Comparison of ENCODE assay signal across 11 mouse cellular contexts in the genomic region with DNA sequence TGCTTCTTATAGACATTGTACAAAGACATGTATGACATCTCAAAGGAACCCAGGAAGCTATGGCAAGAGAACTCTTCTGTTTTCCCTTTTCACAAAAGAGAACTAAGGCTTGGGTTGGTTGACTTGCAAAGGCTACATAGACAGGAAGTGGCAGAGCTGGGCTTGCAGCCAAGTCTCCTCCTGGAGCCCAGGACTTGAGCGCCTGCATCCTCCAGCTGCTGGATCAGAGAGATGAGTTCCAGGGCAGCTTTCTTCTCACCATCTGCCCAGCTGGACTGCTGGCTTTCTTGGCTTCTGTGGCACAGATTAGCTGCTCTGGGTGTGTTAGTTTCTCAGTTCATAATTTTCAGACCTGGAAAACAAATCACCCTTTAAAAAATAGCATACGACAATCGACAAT.
DNase-seq lines count a peak whose midpoint lies in the region; ATAC-seq and TF ChIP-seq lines count a peak whose summit lies in the region.
"Had no signal": no experiment of that assay in that cellular context is flagged by ENCODE, and none has a peak within 500 bp of the region (broad histone marks: within the 10 kb centered on the region; RNA-seq: fewer than 3 reads in every experiment).

No protein-coding gene starts in this region.

- H3K27me3 ChIP-seq in kidney, embryonic 15.5 days = no peaks in the 10 kb centered on the region
- no peaks in the 10 kb centered on the region for H3K27me3 ChIP-seq in midbrain, postnatal 0 days (ENCODE audit: insufficient read depth, low read length)
- H3K27me3 ChIP-seq in midbrain, embryonic 10.5 days (ENCODE audit: low read depth, poor library complexity, severe bottlenecking) = no peaks in the 10 kb centered on the region
- H3K27me3 ChIP-seq in intestine, embryonic 15.5 days (replicated peaks) = no peaks in the 10 kb centered on the region
- H3K27me3 ChIP-seq: liver, embryonic 12.5 days; neural tube, embryonic 12.5 days had no signal

- ATAC-seq in kidney, embryonic 15.5 days (replicated peaks; ENCODE audit: low FRiP score) = no peak
- ATAC-seq in midbrain, postnatal 0 days (ENCODE audit: low FRiP score) = no peak
- no peak for ATAC-seq in intestine, embryonic 15.5 days
- ATAC-seq: inflammation-experienced regulatory T-cells, adult 6 months; liver, embryonic 12.5 days had no signal

- no peaks in the 10 kb centered on the region for H3K4me1 ChIP-seq in kidney, embryonic 15.5 days
- no peaks in the 10 kb centered on the region for H3K4me1 ChIP-seq in midbrain, postnatal 0 days (ENCODE audit: insufficient read depth, low read length)
- H3K4me1 ChIP-seq in midbrain, embryonic 10.5 days = no peaks in the 10 kb centered on the region
- no peaks in the 10 kb centered on the region for H3K4me1 ChIP-seq in intestine, embryonic 15.5 days (replicated peaks)
- H3K4me1 ChIP-seq: liver, embryonic 12.5 days; neural tube, embryonic 12.5 days had no signal

- H3K27ac ChIP-seq in kidney, embryonic 15.5 days = no peak overlapping the region
- H3K27ac ChIP-seq in midbrain, postnatal 0 days (ENCODE audit: low read depth, low read length) = no peak overlapping the region
- no peak overlapping the region for H3K27ac ChIP-seq in midbrain, embryonic 10.5 days (replicated peaks)
- H3K27ac ChIP-seq in intestine, embryonic 15.5 days = no peak overlapping the region
- H3K27ac ChIP-seq: liver, embryonic 12.5 days; neural tube, embryonic 12.5 days had no signal

- H3K9ac ChIP-seq in kidney, embryonic 15.5 days = no peak overlapping the region
- no peak overlapping the region for H3K9ac ChIP-seq in midbrain, postnatal 0 days (replicated peaks; ENCODE audit: low read length, poor library complexity, severe bottlenecking)
- H3K9ac ChIP-seq in intestine, embryonic 15.5 days = no peak overlapping the region
- H3K9ac ChIP-seq: liver, embryonic 12.5 days; neural tube, embryonic 12.5 days had no signal

- H3K4me2 ChIP-seq in kidney, embryonic 15.5 days = no peak overlapping the region
- no peak overlapping the region for H3K4me2 ChIP-seq in midbrain, postnatal 0 days (ENCODE audit: low read depth, low read length, poor library complexity, severe bottlenecking)
- no peak overlapping the region for H3K4me2 ChIP-seq in intestine, embryonic 15.5 days (replicated peaks)
- H3K4me2 ChIP-seq: liver, embryonic 12.5 days; neural tube, embryonic 12.5 days had no signal

- TF ChIP-seq CTCF in midbrain, postnatal 0 days (IDR thresholded peaks at IDR 0.05) = no peak

- H3K9me3 ChIP-seq in kidney, embryonic 15.5 days (replicated peaks) = no peaks in the 10 kb centered on the region
- H3K9me3 ChIP-seq in midbrain, postnatal 0 days (ENCODE audit: low read length) = no peaks in the 10 kb centered on the region
- no peaks in the 10 kb centered on the region for H3K9me3 ChIP-seq in midbrain, embryonic 10.5 days (replicated peaks)
- no peaks in the 10 kb centered on the region for H3K9me3 ChIP-seq in intestine, embryonic 15.5 days
- H3K9me3 ChIP-seq: neural tube, embryonic 12.5 days had no signal

- no peak overlapping the region for H3K4me3 ChIP-seq in kidney, embryonic 15.5 days (replicated peaks)
- no peak overlapping the region for H3K4me3 ChIP-seq in midbrain, postnatal 0 days (ENCODE audit: low read depth, low read length)
- no peak overlapping the region for H3K4me3 ChIP-seq in midbrain, embryonic 10.5 days
- H3K4me3 ChIP-seq in intestine, embryonic 15.5 days (replicated peaks) = no peak overlapping the region
- H3K4me3 ChIP-seq: liver, embryonic 12.5 days; neural tube, embryonic 12.5 days had no signal

- peak; percentile 12 for DNase-seq in kidney, adult 9 months
- peak; percentile 73 for DNase-seq in midbrain, postnatal 0 days (ENCODE audit: low spot score)
- no peak for DNase-seq in midbrain, embryonic 10.5 days (ENCODE audit: low spot score)
- peak; percentile 30 for DNase-seq in cerebellum, adult 8-10 months
- peak; percentile 31 for DNase-seq in right cerebral cortex, postnatal 14 days

- no peaks in the 10 kb centered on the region for H3K36me3 ChIP-seq in kidney, embryonic 15.5 days
- no peaks in the 10 kb centered on the region for H3K36me3 ChIP-seq in midbrain, postnatal 0 days (ENCODE audit: insufficient read depth, low read length)
- H3K36me3 ChIP-seq in midbrain, embryonic 10.5 days = no peaks in the 10 kb centered on the region
- no peaks in the 10 kb centered on the region for H3K36me3 ChIP-seq in intestine, embryonic 15.5 days
- H3K36me3 ChIP-seq: G1E; liver, embryonic 12.5 days; neural tube, embryonic 12.5 days had no signal

- WGBS in kidney, embryonic 15.5 days = 87% methylated on average over 3 of the region's 3 CpGs
- 79% methylated on average over 3 of the region's 3 CpGs for WGBS in midbrain, postnatal 0 days
- 91% methylated on average over 3 of the region's 3 CpGs for WGBS in midbrain, embryonic 10.5 days
- WGBS in intestine, embryonic 15.5 days = 74% methylated on average over 3 of the region's 3 CpGs
